Mouse (Mus musculus) ovary, postnatal 10 days (tissue): Measurements from ENCODE around the gene Trpc4ap.

Experiments used
- DNase-seq: peaks from one replicate; pipeline ENCODE4 v3.0.0; 2022; ENCODE audit warnings: low spot score

Gene Trpc4ap

GRCm38 (mm10) chr2:155640656-155641055 is 51.5 kb downstream of the Trpc4ap start:
- DNase-seq, result no peak

- DNase-seq, result no peak
Observed at GRCm38 (mm10) chr2:155637411-155637810, 54.8 kb downstream of the Trpc4ap start.

GRCm38 (mm10) chr2:155636881-155637280 is 55.3 kb downstream of the Trpc4ap start:
- no peak for DNase-seq

- no peak for DNase-seq
Observed at GRCm38 (mm10) chr2:155635961-155636360, 56.2 kb downstream of the Trpc4ap start.

- DNase-seq, result no peak
Observed at GRCm38 (mm10) chr2:155634562-155634961, 57.6 kb downstream of the Trpc4ap start.

- no peak for DNase-seq
Observed at GRCm38 (mm10) chr2:155633731-155634130, 58.5 kb downstream of the Trpc4ap start.

- DNase-seq, result no peak
Observed at GRCm38 (mm10) chr2:155633121-155633520, 59.1 kb downstream of the Trpc4ap start.

- no peak for DNase-seq
Observed at GRCm38 (mm10) chr2:155632138-155632936, 59.8 kb downstream of the Trpc4ap start.

GRCm38 (mm10) chr2:155630590-155631416 is 61.4 kb downstream of the Trpc4ap start:
- no peak for DNase-seq

- DNase-seq, result no peak
Observed at GRCm38 (mm10) chr2:155630153-155630552, 62.0 kb downstream of the Trpc4ap start.

- no peak for DNase-seq
Observed at GRCm38 (mm10) chr2:155629231-155629661, 62.9 kb downstream of the Trpc4ap start.

- no peak for DNase-seq
Observed at GRCm38 (mm10) chr2:155628519-155628918, 63.7 kb downstream of the Trpc4ap start.

- DNase-seq, result no peak
Observed at GRCm38 (mm10) chr2:155628112-155628511, 64.1 kb downstream of the Trpc4ap start.

- DNase-seq, result peak; percentile 36
Observed at GRCm38 (mm10) chr2:155627030-155627738, 65.0 kb downstream of the Trpc4ap start.

GRCm38 (mm10) chr2:155626277-155626676 is 65.9 kb downstream of the Trpc4ap start:
- no peak for DNase-seq

- no peak for DNase-seq
Observed at GRCm38 (mm10) chr2:155624730-155625129, 67.5 kb downstream of the Trpc4ap start.

GRCm38 (mm10) chr2:155623996-155624395 is 68.2 kb downstream of the Trpc4ap start:
- DNase-seq, result no peak

- DNase-seq, result no peak
Observed at GRCm38 (mm10) chr2:155622606-155623005, 69.6 kb downstream of the Trpc4ap start.

GRCm38 (mm10) chr2:155619817-155620216 is 72.4 kb downstream of the Trpc4ap start:
- DNase-seq, result peak; percentile 93

GRCm38 (mm10) chr2:155616971-155617370 is 75.2 kb downstream of the Trpc4ap start:
- DNase-seq, result no peak

GRCm38 (mm10) chr2:155613953-155614352 is 78.2 kb downstream of the Trpc4ap start:
- DNase-seq, result no peak

GRCm38 (mm10) chr2:155613326-155613755 is 78.8 kb downstream of the Trpc4ap start:
- no peak for DNase-seq
